In the genomic region with DNA sequence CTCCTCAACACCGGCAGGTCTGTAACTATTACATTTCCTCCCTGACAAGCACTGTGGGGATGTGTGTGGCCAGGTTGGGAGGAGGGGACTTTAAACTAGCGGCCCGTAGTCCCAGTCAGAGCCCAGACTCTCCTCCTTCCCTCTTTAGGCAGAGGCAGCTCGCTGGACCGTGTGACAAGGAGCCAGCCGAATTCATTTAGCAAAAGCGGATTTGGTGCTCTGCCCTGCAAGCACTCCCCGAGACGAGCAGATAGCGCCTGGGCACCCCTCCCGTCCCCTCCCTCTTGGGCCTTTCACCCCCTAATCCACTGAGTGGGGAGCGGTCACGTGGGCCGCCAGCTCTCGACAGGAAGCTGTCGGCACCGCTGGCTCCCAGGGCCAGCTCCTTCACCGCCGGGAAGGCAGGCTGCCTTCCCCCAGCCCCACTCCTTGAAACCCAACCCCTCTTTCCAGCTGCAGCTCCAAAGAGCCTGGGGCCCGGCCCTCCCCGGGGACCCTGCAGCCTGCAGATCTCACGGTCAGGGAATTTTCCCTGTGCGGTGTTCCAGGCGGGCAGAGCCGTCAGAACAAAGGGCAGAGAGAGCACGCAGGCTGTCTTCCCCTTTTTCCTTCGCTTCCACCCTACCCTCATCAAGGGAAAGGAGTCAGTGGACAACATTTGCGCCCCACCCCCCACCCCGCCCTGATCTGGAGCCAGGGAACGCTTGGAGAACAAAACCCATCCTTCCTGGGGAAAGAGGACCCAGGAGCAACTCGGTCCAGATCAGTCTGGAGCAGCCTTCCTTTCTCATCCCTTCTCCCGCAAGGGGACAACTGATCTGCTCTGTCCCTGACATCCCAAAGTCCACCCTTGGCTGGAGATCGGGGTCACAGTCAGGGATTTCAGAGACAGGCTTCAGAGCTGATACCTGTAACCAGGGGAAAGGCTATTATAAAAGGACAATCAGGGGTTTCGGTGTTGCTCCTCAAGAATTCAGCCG, we compare ENCODE assay signal across 8 mouse cellular contexts.
DNase-seq lines count a peak whose midpoint lies in the region; ATAC-seq and TF ChIP-seq lines count a peak whose summit lies in the region.

No protein-coding gene starts in this region.

- intact Hi-C loops in left cerebral cortex, adult 2 months (cut with DNase I), result no loop called here

- H3K9ac ChIP-seq in hindbrain, embryonic 14.5 days, result peak overlapping the region; percentile 76

- H3K79me2 ChIP-seq in macrophage (ENCODE audit: inconsistent target), result no peaks in the 10 kb centered on the region

- peak overlapping the region; percentile 34 for H3K4me3 ChIP-seq in hindbrain, embryonic 14.5 days (replicated peaks; ENCODE audit: low read length)
- peak overlapping the region; percentile 54 for H3K4me3 ChIP-seq in left cerebral cortex, adult 2 months
- peak overlapping the region; percentile 20; the same call in 1 of the 2 replicates for H3K4me3 ChIP-seq in macrophage (ENCODE audit: inconsistent target)

- H3K4me2 ChIP-seq in hindbrain, embryonic 14.5 days (replicated peaks), result peak overlapping the region; percentile 80

- peak; percentile 68 for DNase-seq in gastrocnemius, adult 18-20 months (ENCODE audit: low spot score)
- peak; percentile 54 for DNase-seq in hindbrain, embryonic 14.5 days (ENCODE audit: low spot score)
- peak; percentile 47 to 63 for DNase-seq in left cerebral cortex, adult 2 months (ENCODE audit: extremely low spot score in 1 of 2, low spot score in 2 of 2)
- DNase-seq in retina, postnatal 7 days (ENCODE audit: low read depth, low spot score), result peak; percentile 60
- DNase-seq in urinary bladder, postnatal 14 days (ENCODE audit: low spot score), result peak; percentile 77

- H3K36me3 ChIP-seq in hindbrain, embryonic 14.5 days (replicated peaks; ENCODE audit: control insufficient read depth, insufficient read depth), result no peaks in the 10 kb centered on the region
- no peaks in the 10 kb centered on the region for H3K36me3 ChIP-seq in macrophage (ENCODE audit: inconsistent target)

- peak overlapping the region; percentile 87 for H3K27ac ChIP-seq in hindbrain, embryonic 14.5 days
- H3K27ac ChIP-seq in left cerebral cortex, adult 2 months, result peak overlapping the region; percentile 79
- peak overlapping the region; percentile 22; the same call in 1 of the 2 replicates for H3K27ac ChIP-seq in macrophage

- ATAC-seq in activated CD4-positive, CD25-positive, alpha-beta regulatory T cell, adult 4 months, result peak; percentile 78
- ATAC-seq in common myeloid progenitor, adult 5-6 weeks (replicated peaks; ENCODE audit: low read depth, poor library complexity, severe bottlenecking), result peak; percentile 91
- peak; percentile 83 for ATAC-seq in hindbrain, embryonic 14.5 days (ENCODE audit: low FRiP score)

- H3K9me3 ChIP-seq in hindbrain, embryonic 14.5 days (ENCODE audit: control insufficient read depth, low read length), result no peaks in the 10 kb centered on the region

- peaks cover 13% of the 10 kb centered on the region for H3K4me1 ChIP-seq in hindbrain, embryonic 14.5 days (replicated peaks; ENCODE audit: control insufficient read depth, insufficient read depth, low read length)

- H3K27me3 ChIP-seq in hindbrain, embryonic 14.5 days (ENCODE audit: control insufficient read depth, insufficient read depth, low read length), result no peaks in the 10 kb centered on the region

- 3% methylated on average over 35 of the region's 35 CpGs for WGBS in hindbrain, embryonic 14.5 days
- 10% methylated on average over 33 of the region's 35 CpGs for WGBS in macrophage (ENCODE audit: missing documents)

- TF ChIP-seq CTCF in left cerebral cortex, adult 2 months (IDR thresholded peaks at IDR 0.05), result no peak

Comparison
In these comparisons a context has a peak if more than half of its experiments do, and no peak if none do; other contexts are left out.
1. Peak in every context shown above with its lines: DNase-seq, ATAC-seq, H3K4me3 ChIP-seq and H3K27ac ChIP-seq.
2. H3K27ac ChIP-seq: peak in every context shown above with its lines; median percentile 87 in hindbrain, embryonic 14.5 days; 79 in left cerebral cortex, adult 2 months; 22 in macrophage.